Mouse (Mus musculus) MEL (cell line): ENCODE measurements at regions not wholly inside any gene's neighbourhood (a gene's known extent, or its start where the extent isn't known, plus 50 kb on each side); places are given as distances from the start of the nearest gene placed in this dataset.

Experiments
- CTCF ChIP-seq, 3 experiments: IDR thresholded peaks in 2 of 3; conservative IDR thresholded peaks in 1 of 3; 2 replicates each; pipeline ENCODE4 v1.5.1; 2011 to 2012; ENCODE audit warnings: low read length in 3 of 3, low read depth in 2 of 3, mild to moderate bottlenecking in 2 of 3, improper control_type of control experiment in 1 of 3, inconsistent platforms in 1 of 3, mixed read lengths in 1 of 3, moderate library complexity in 1 of 3; ENCODE audit not compliant: control insufficient read depth in 1 of 3, insufficient read depth in 1 of 3, poor library complexity in 1 of 3, severe bottlenecking in 1 of 3
- EP300 ChIP-seq, 2 experiments: IDR thresholded peaks; 2 replicates each; pipeline ENCODE4 v1.6.1; 2011; ENCODE audit warnings: improper control_type of control experiment in 2 of 2, low read length in 2 of 2, low read depth in 1 of 2, mild to moderate bottlenecking in 1 of 2
- GABPA ChIP-seq: IDR thresholded peaks from 2 replicates; pipeline ENCODE4 v1.6.1; 2012; ENCODE audit warnings: low read depth, mild to moderate bottlenecking, inconsistent platforms, low read length, improper control_type of control experiment, moderate library complexity
- MAFK ChIP-seq: IDR thresholded peaks from 2 replicates; pipeline ENCODE4 v1.6.1; 2011; ENCODE audit warnings: low read depth, mild to moderate bottlenecking, low read length, improper control_type of control experiment, borderline replicate concordance
- MXI1 ChIP-seq: IDR thresholded peaks from 2 replicates; pipeline ENCODE4 v1.6.1; 2011; ENCODE audit warnings: mild to moderate bottlenecking, low read depth, low read length, improper control_type of control experiment
- USF1 ChIP-seq: IDR thresholded peaks from 2 replicates; pipeline ENCODE4 v1.6.1; 2014; ENCODE audit warnings: low read depth, mild to moderate bottlenecking, inconsistent platforms, low read length, improper control_type of control experiment, moderate library complexity
- ZC3H11A ChIP-seq: IDR thresholded peaks from 2 replicates; pipeline ENCODE4 v1.6.1; 2012; ENCODE audit warnings: low read depth, mild to moderate bottlenecking, inconsistent platforms, low read length, improper control_type of control experiment

DNA sequence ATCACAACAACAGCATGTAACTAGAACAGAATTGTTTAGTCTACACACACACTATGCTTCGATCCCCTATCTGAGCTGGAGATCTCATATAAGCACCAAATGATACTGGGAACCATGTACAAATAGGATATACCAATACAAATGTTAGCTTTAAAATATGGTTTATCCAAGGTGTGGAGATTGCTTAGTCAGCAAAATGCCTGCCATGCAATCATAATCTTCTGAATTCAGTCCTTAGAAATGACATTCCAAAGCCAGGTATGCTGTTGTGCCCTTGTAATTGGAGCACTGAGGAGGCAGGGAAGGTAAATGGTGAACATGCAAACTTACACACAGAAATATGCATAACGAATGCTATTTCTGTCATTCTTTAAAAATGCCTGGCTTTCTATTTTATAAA is 54.0 kb upstream of the Thsd7b start:
- no peak for TF ChIP-seq USF1
- no peak for TF ChIP-seq CTCF (IDR thresholded peaks at IDR 0.05 in 2 of 3, conservative IDR thresholded peaks at IDR 0.05 in 1 of 3; ENCODE audit: control insufficient read depth in 1 of 3, insufficient read depth in 1 of 3, low read depth in 2 of 3, low read length in 3 of 3, poor library complexity in 1 of 3, severe bottlenecking in 1 of 3)
- 0 out of 2 replicates have a peak, but pooled peaks have one; percentile 26 for TF ChIP-seq MAFK
- no peak for TF ChIP-seq EP300 (IDR thresholded peaks at IDR 0.05; ENCODE audit: low read depth in 1 of 2, low read length in 2 of 2)
- no peak for TF ChIP-seq ZC3H11A
- TF ChIP-seq MXI1, result no peak
- TF ChIP-seq GABPA, result no peak
